Mouse (Mus musculus) embryonic facial prominence, embryonic 14.5 days (tissue): ENCODE results near the gene Chic1. TPM values are rescaled to one million over a fixed set of nuclear protein-coding genes. Genes with fewer than 3 reads are reported as not detected.

Experiments used
- ATAC-seq: fragments of 200-750 bp; cut with Nextera tagmentation; 2 replicates; pipeline ENCODE4 v1.8.0; 2017; ENCODE audit warnings: low read depth, moderate number of reproducible peaks, moderate TSS enrichment
- DNase-seq: peaks from one replicate; pipeline ENCODE4 v3.0.0-alpha.2; 2015; ENCODE audit warnings: low spot score
- H3K27ac ChIP-seq: fragments of 300-500 bp; sonication (generic); replicated peaks from 2 replicates; pipeline ENCODE4 v1.5.1; 2014; ENCODE audit warnings: low read depth, mild to moderate bottlenecking, low read length, moderate library complexity
- H3K27me3 ChIP-seq: fragments of 300-500 bp; sonication (generic); replicated peaks from 2 replicates; pipeline ENCODE4 v1.6.1; 2014; ENCODE audit warnings: low read length; ENCODE audit not compliant: control insufficient read depth, insufficient read depth
- H3K36me3 ChIP-seq: fragments of 300-500 bp; sonication (generic); 2 replicates; pipeline ENCODE4 v1.6.1; 2014; ENCODE audit warnings: low read length, mixed read lengths; ENCODE audit not compliant: control insufficient read depth, insufficient read depth
- H3K4me1 ChIP-seq: fragments of 300-500 bp; sonication (generic); 2 replicates; pipeline ENCODE4 v1.6.1; 2014; ENCODE audit warnings: antibody characterized with exemption, low read length; ENCODE audit not compliant: control insufficient read depth, insufficient read depth
- H3K4me2 ChIP-seq: fragments of 300-500 bp; sonication (generic); 2 replicates; pipeline ENCODE4 v1.6.1; 2014; ENCODE audit warnings: low read depth, mild to moderate bottlenecking, low read length, moderate library complexity, mixed read lengths
- H3K4me3 ChIP-seq: fragments of 300-500 bp; sonication (generic); 2 replicates; pipeline ENCODE4 v1.5.1; 2014; ENCODE audit warnings: low read depth, mild to moderate bottlenecking, low read length
- H3K9ac ChIP-seq: fragments of 300-500 bp; sonication (generic); 2 replicates; pipeline ENCODE4 v1.6.1; 2014; ENCODE audit warnings: low read depth, mild to moderate bottlenecking, low read length, moderate library complexity, mixed read lengths
- H3K9me3 ChIP-seq: fragments of 300-500 bp; sonication (generic); 2 replicates; pipeline ENCODE4 v1.6.1; 2016; ENCODE audit warnings: low read length; ENCODE audit not compliant: control insufficient read depth
- WGBS: fragments of 180-500 bp; shearing (Covaris S2); extraction: QIAGEN DNeasy Blood & Tissue Kit; methylation state at CpG from one replicate; pipeline ENCODE4 v1.1.7; 2014; 5-methylcytosine and 5-hydroxymethylcytosine counted together
- polyA plus RNA-seq: library from polyadenylated mRNA; unstranded; fragments of >200 nt; fragmentation: Nextera tagmentation; extraction: Ambion mirVana; gene quantifications from 2 replicates; pipeline ENCODE4 v1.2.1, GENCODE M21; 2014

Chic1 gene
- polyA plus RNA-seq = 2.0 and 2.8 TPM in 2 replicates

GRCm38 (mm10) chrX:103356287-103356686, at the start of gene Chic1:
TSS of gene Chic1 (plus strand) at chrX:103356476.
- peak; percentile 95 for ATAC-seq
- peak within 1 kb of the TSS; percentile 54 for H3K4me3 ChIP-seq
- H3K36me3 ChIP-seq = no peaks in the 10 kb centered on the region
- H3K4me2 ChIP-seq = peak within 1 kb of the TSS; percentile 54
- no peaks in the 10 kb centered on the region for H3K9me3 ChIP-seq
- peak within 1 kb of the TSS; percentile 69 for H3K9ac ChIP-seq
- no peaks in the 10 kb centered on the region for H3K4me1 ChIP-seq
- DNase-seq = peak; percentile 91
- 21% methylated on average over 33 of the region's 34 CpGs for WGBS
- no peak within 1 kb of the TSS for H3K27ac ChIP-seq
- H3K27me3 ChIP-seq = peaks cover 38% of the 10 kb centered on the region

GRCm38 (mm10) chrX:103308262-103308661, 48.0 kb upstream of the Chic1 start:
- 68% methylated on average over 1 of the region's 1 CpGs for WGBS
- no peaks in the 10 kb centered on the region for H3K36me3 ChIP-seq
- ATAC-seq = no peak

GRCm38 (mm10) chrX:103311723-103312122, 44.6 kb upstream of the Chic1 start:
- H3K9me3 ChIP-seq = no peaks in the 10 kb centered on the region
- H3K4me3 ChIP-seq = no peak overlapping the region
- no peaks in the 10 kb centered on the region for H3K36me3 ChIP-seq
- no peaks in the 10 kb centered on the region for H3K4me1 ChIP-seq
- DNase-seq (no peak), ATAC-seq (no peak)
- 93% methylated on average over 3 of the region's 3 CpGs for WGBS
- H3K27ac ChIP-seq = no peak overlapping the region
- H3K4me2 ChIP-seq = no peak overlapping the region
- H3K9ac ChIP-seq = no peak overlapping the region
- H3K27me3 ChIP-seq = 0 out of 2 replicates have a peak, but pooled peaks cover 6% of the 10 kb centered on the region

More at GRCm38 (mm10) chrX:103308262-103308661, 48.0 kb upstream of the Chic1 start:
- Histone ChIP-seq H3K27ac (no peak overlapping the region), H3K9ac (no peak overlapping the region), H3K9me3 (no peaks in the 10 kb centered on the region), H3K4me2 (no peak overlapping the region), H3K4me1 (no peaks in the 10 kb centered on the region), H3K27me3 (peaks cover 6% of the 10 kb centered on the region; the same call in 1 of the 2 replicates), H3K4me3 (no peak overlapping the region)
- DNase-seq = no peak

- DNase-seq (no peak), ATAC-seq (no peak)
- Histone ChIP-seq H3K36me3 (no peaks in the 10 kb centered on the region), H3K4me3 (no peak overlapping the region), H3K27ac (no peak overlapping the region), H3K4me2 (no peak overlapping the region), H3K9me3 (no peaks in the 10 kb centered on the region), H3K9ac (no peak overlapping the region), H3K27me3 (peaks cover 24% of the 10 kb centered on the region), H3K4me1 (no peaks in the 10 kb centered on the region)
- WGBS = 77% methylated on average over 6 of the region's 6 CpGs
Observed at GRCm38 (mm10) chrX:103314146-103314545, 42.1 kb upstream of the Chic1 start.

GRCm38 (mm10) chrX:103321146-103321545, 35.1 kb upstream of the Chic1 start, which contains the start of gene Cdx4:
TSS of gene Cdx4 (plus strand) at chrX:103321398.
- Histone ChIP-seq H3K27me3 (peaks cover 75% of the 10 kb centered on the region), H3K27ac (no peak within 1 kb of the TSS), H3K4me1 (no peaks in the 10 kb centered on the region), H3K9me3 (no peaks in the 10 kb centered on the region), H3K4me3 (peak within 1 kb of the TSS; percentile 8; the same call in 1 of the 2 replicates), H3K36me3 (no peaks in the 10 kb centered on the region), H3K4me2 (peak within 1 kb of the TSS; percentile 31; the same call in 1 of the 2 replicates), H3K9ac (no peak within 1 kb of the TSS)
- ATAC-seq = no peak
- 15% methylated on average over 13 of the region's 13 CpGs for WGBS
- no peak for DNase-seq

GRCm38 (mm10) chrX:103325900-103326299, 30.4 kb upstream of the Chic1 start:
- ATAC-seq (no peak), DNase-seq (no peak)
- Histone ChIP-seq H3K27ac (no peak overlapping the region), H3K9me3 (no peaks in the 10 kb centered on the region), H3K36me3 (no peaks in the 10 kb centered on the region), H3K4me3 (no peak overlapping the region), H3K27me3 (peaks cover 75% of the 10 kb centered on the region), H3K4me1 (no peaks in the 10 kb centered on the region), H3K9ac (no peak overlapping the region), H3K4me2 (no peak overlapping the region)
- WGBS = 85% methylated on average over 3 of the region's 3 CpGs

- no peak overlapping the region for H3K4me2 ChIP-seq
- H3K27me3 ChIP-seq = peaks cover 43% of the 10 kb centered on the region
- no peak overlapping the region for H3K4me3 ChIP-seq
- WGBS = 57% methylated on average over 8 of the region's 8 CpGs
- no peaks in the 10 kb centered on the region for H3K36me3 ChIP-seq
- H3K9me3 ChIP-seq = no peaks in the 10 kb centered on the region
- no peak for DNase-seq
- no peak overlapping the region for H3K9ac ChIP-seq
- no peak for ATAC-seq
- H3K4me1 ChIP-seq = no peaks in the 10 kb centered on the region
- no peak overlapping the region for H3K27ac ChIP-seq
Observed at GRCm38 (mm10) chrX:103329386-103329785, 26.9 kb upstream of the Chic1 start.

- H3K27me3 ChIP-seq = peaks cover 31% of the 10 kb centered on the region
- no peak overlapping the region for H3K27ac ChIP-seq
- H3K4me3 ChIP-seq = no peak overlapping the region
- no peaks in the 10 kb centered on the region for H3K9me3 ChIP-seq
- DNase-seq (no peak), ATAC-seq (no peak)
- no peaks in the 10 kb centered on the region for H3K4me1 ChIP-seq
- no peak overlapping the region for H3K9ac ChIP-seq
- no peak overlapping the region for H3K4me2 ChIP-seq
- WGBS = 63% methylated on average over 5 of the region's 5 CpGs
- H3K36me3 ChIP-seq = no peaks in the 10 kb centered on the region
Observed at GRCm38 (mm10) chrX:103331125-103331858, 25.0 kb upstream of the Chic1 start.
